Mouse (Mus musculus) embryonic facial prominence, embryonic 12.5 days (tissue): Measurements from ENCODE around the gene Ctu2. TPM values are rescaled to one million over a fixed set of nuclear protein-coding genes. Genes with fewer than 3 reads are reported as not detected.
A peak's percentile ranks its signal among the peaks of the same experiment; 100 is the strongest.

Source experiments
- ATAC-seq: fragments of 200-750 bp; cut with Nextera tagmentation; 2 replicates; pipeline ENCODE4 v1.8.0; 2017; ENCODE audit not compliant: insufficient number of reproducible peaks, insufficient read depth, low FRiP score, low TSS enrichment
- H3K27ac ChIP-seq: fragments of 300-500 bp; sonication (generic); 2 replicates; pipeline ENCODE4 v1.5.1; 2016; ENCODE audit warnings: mild to moderate bottlenecking
- H3K27me3 ChIP-seq: fragments of 300-500 bp; sonication (generic); 2 replicates; pipeline ENCODE4 v1.6.1; 2016; ENCODE audit warnings: mild to moderate bottlenecking, moderate library complexity
- H3K36me3 ChIP-seq: fragments of 300-500 bp; sonication (generic); 2 replicates; pipeline ENCODE4 v1.6.1; 2016; ENCODE audit warnings: mild to moderate bottlenecking
- H3K4me1 ChIP-seq: fragments of 300-500 bp; sonication (generic); 2 replicates; pipeline ENCODE4 v1.6.1; 2016
- H3K4me2 ChIP-seq: fragments of 300-500 bp; sonication (generic); replicated peaks from 2 replicates; pipeline ENCODE4 v1.6.1; 2016; ENCODE audit warnings: mild to moderate bottlenecking, moderate library complexity
- H3K4me3 ChIP-seq: fragments of 300-500 bp; sonication (generic); 2 replicates; pipeline ENCODE4 v1.5.1; 2016; ENCODE audit warnings: mild to moderate bottlenecking
- H3K9ac ChIP-seq: fragments of 300-500 bp; sonication (generic); 2 replicates; pipeline ENCODE4 v1.6.1; 2016; ENCODE audit warnings: mild to moderate bottlenecking, moderate library complexity
- H3K9me3 ChIP-seq: fragments of 300-500 bp; sonication (generic); 2 replicates; pipeline ENCODE4 v1.6.1; 2016; ENCODE audit warnings: mild to moderate bottlenecking, moderate library complexity
- WGBS: fragments of 180-500 bp; shearing (Covaris S2); methylation state at CpG from one replicate; pipeline ENCODE4 v1.1.7; 2016; 5-methylcytosine and 5-hydroxymethylcytosine counted together
- polyA plus RNA-seq: library from polyadenylated mRNA; unstranded; fragments of >200 nt; fragmentation: Nextera tagmentation; extraction: Ambion mirVana; gene quantifications from 2 replicates; pipeline ENCODE4 v1.2.1, GENCODE M21; 2016

Gene Ctu2
- polyA plus RNA-seq = 69.9 and 76.8 TPM in 2 replicates

GRCm38 (mm10) chr8:122475580-122476320 lies at the start of gene Ctu2, which contains the start of gene Rnf166:
TSS of gene Ctu2 (plus strand) at chr8:122476143.
TSS of gene Rnf166 (minus strand) at chr8:122476064.
- peaks cover 49% of the 10 kb centered on the region for H3K36me3 ChIP-seq
- peak within 1 kb of the TSS; percentile 96 for H3K4me3 ChIP-seq
- H3K9ac ChIP-seq = peak within 1 kb of the TSS; percentile 94
- H3K4me2 ChIP-seq = peak within 1 kb of the TSS; percentile 94
- ATAC-seq = peak; percentile 56
- peaks cover 21% of the 10 kb centered on the region for H3K4me1 ChIP-seq
- H3K27me3 ChIP-seq = no peaks in the 10 kb centered on the region
- under 1% methylated on average over 82 of the region's 103 CpGs for WGBS
- H3K27ac ChIP-seq = peak within 1 kb of the TSS; percentile 70
- no peaks in the 10 kb centered on the region for H3K9me3 ChIP-seq

GRCm38 (mm10) chr8:122426145-122426544 lies 49.8 kb upstream of the Ctu2 start:
- WGBS = 73% methylated on average over 9 of the region's 9 CpGs
- no peak overlapping the region for H3K4me3 ChIP-seq
- no peak for ATAC-seq
- H3K9ac ChIP-seq = no peak overlapping the region
- H3K9me3 ChIP-seq = no peaks in the 10 kb centered on the region
- no peak overlapping the region for H3K27ac ChIP-seq
- no peaks in the 10 kb centered on the region; the same call in 1 of the 2 replicates for H3K4me1 ChIP-seq
- no peaks in the 10 kb centered on the region for H3K27me3 ChIP-seq
- no peaks in the 10 kb centered on the region for H3K36me3 ChIP-seq
- H3K4me2 ChIP-seq = no peak overlapping the region

GRCm38 (mm10) chr8:122427607-122428006 lies 48.3 kb upstream of the Ctu2 start:
- WGBS = 92% methylated on average over 7 of the region's 7 CpGs
- Histone ChIP-seq H3K27me3 (no peaks in the 10 kb centered on the region), H3K4me1 (peaks cover 9% of the 10 kb centered on the region), H3K9me3 (no peaks in the 10 kb centered on the region), H3K9ac (no peak overlapping the region), H3K4me2 (no peak overlapping the region), H3K27ac (no peak overlapping the region), H3K4me3 (no peak overlapping the region), H3K36me3 (no peaks in the 10 kb centered on the region)
- ATAC-seq = no peak

- no peak for ATAC-seq
- no peak overlapping the region for H3K4me3 ChIP-seq
- H3K4me2 ChIP-seq = no peak overlapping the region
- no peaks in the 10 kb centered on the region for H3K9me3 ChIP-seq
- WGBS = 87% methylated on average over 9 of the region's 9 CpGs
- no peaks in the 10 kb centered on the region for H3K27me3 ChIP-seq
- no peak overlapping the region for H3K9ac ChIP-seq
- peaks cover 9% of the 10 kb centered on the region for H3K4me1 ChIP-seq
- no peak overlapping the region for H3K27ac ChIP-seq
- no peaks in the 10 kb centered on the region for H3K36me3 ChIP-seq
These were observed 47.8 kb upstream of the Ctu2 start for GRCm38 (mm10) chr8:122428163-122428562.

- no peaks in the 10 kb centered on the region for H3K9me3 ChIP-seq
- H3K27ac ChIP-seq = no peak overlapping the region
- no peak for ATAC-seq
- no peak overlapping the region for H3K4me2 ChIP-seq
- H3K27me3 ChIP-seq = no peaks in the 10 kb centered on the region
- H3K36me3 ChIP-seq = peaks cover 14% of the 10 kb centered on the region; the same call in 1 of the 2 replicates
- 83% methylated on average over 10 of the region's 10 CpGs for WGBS
- H3K4me3 ChIP-seq = no peak overlapping the region
- no peak overlapping the region for H3K9ac ChIP-seq
- H3K4me1 ChIP-seq = peaks cover 9% of the 10 kb centered on the region
These were observed 45.8 kb upstream of the Ctu2 start for GRCm38 (mm10) chr8:122430058-122430636.

GRCm38 (mm10) chr8:122430646-122431045 lies 45.3 kb upstream of the Ctu2 start:
- no peak overlapping the region for H3K4me2 ChIP-seq
- no peak for ATAC-seq
- peaks cover 9% of the 10 kb centered on the region for H3K4me1 ChIP-seq
- no peak overlapping the region for H3K9ac ChIP-seq
- WGBS = 89% methylated on average over 3 of the region's 3 CpGs
- no peaks in the 10 kb centered on the region for H3K27me3 ChIP-seq
- H3K4me3 ChIP-seq = no peak overlapping the region
- H3K36me3 ChIP-seq = peaks cover 19% of the 10 kb centered on the region
- H3K9me3 ChIP-seq = 0 out of 2 replicates have a peak, but pooled peaks cover 3% of the 10 kb centered on the region
- no peak overlapping the region for H3K27ac ChIP-seq

- no peaks in the 10 kb centered on the region for H3K27me3 ChIP-seq
- no peak for ATAC-seq
- H3K27ac ChIP-seq = no peak overlapping the region
- peaks cover 9% of the 10 kb centered on the region for H3K4me1 ChIP-seq
- H3K9me3 ChIP-seq = 0 out of 2 replicates have a peak, but pooled peaks cover 3% of the 10 kb centered on the region
- peaks cover 30% of the 10 kb centered on the region for H3K36me3 ChIP-seq
- peak overlapping the region; percentile 68 for H3K9ac ChIP-seq
- H3K4me2 ChIP-seq = peak overlapping the region; percentile 83
- peak overlapping the region; percentile 50 for H3K4me3 ChIP-seq
- 40% methylated on average over 18 of the region's 18 CpGs for WGBS
These were observed 44.1 kb upstream of the Ctu2 start for GRCm38 (mm10) chr8:122431694-122432442.

- Histone ChIP-seq H3K4me2 (peak within 1 kb of the TSS; percentile 83), H3K4me3 (peak within 1 kb of the TSS; percentile 50), H3K9me3 (0 out of 2 replicates have a peak, but pooled peaks cover 3% of the 10 kb centered on the region), H3K27me3 (no peaks in the 10 kb centered on the region), H3K4me1 (peaks cover 9% of the 10 kb centered on the region), H3K36me3 (peaks cover 36% of the 10 kb centered on the region), H3K9ac (peak within 1 kb of the TSS; percentile 68), H3K27ac (no peak within 1 kb of the TSS)
- peak; percentile 61; the same call in 1 of the 2 replicates for ATAC-seq
- 5% methylated on average over 45 of the region's 45 CpGs for WGBS
These were observed 43.3 kb upstream of the Ctu2 start, which contains the start of gene Cyba for GRCm38 (mm10) chr8:122432443-122433268. TSS of gene Cyba (minus strand) at chr8:122432930.

GRCm38 (mm10) chr8:122433269-122433905 lies 42.6 kb upstream of the Ctu2 start:
- H3K9me3 ChIP-seq = 0 out of 2 replicates have a peak, but pooled peaks cover 3% of the 10 kb centered on the region
- H3K27ac ChIP-seq = no peak overlapping the region
- H3K36me3 ChIP-seq = peaks cover 44% of the 10 kb centered on the region
- 74% methylated on average over 11 of the region's 11 CpGs for WGBS
- no peak overlapping the region for H3K4me3 ChIP-seq
- ATAC-seq = 0 out of 2 replicates have a peak, but pooled peaks have one; percentile 37
- peaks cover 9% of the 10 kb centered on the region for H3K4me1 ChIP-seq
- no peaks in the 10 kb centered on the region for H3K27me3 ChIP-seq
- H3K4me2 ChIP-seq = no peak overlapping the region
- H3K9ac ChIP-seq = no peak overlapping the region

- Histone ChIP-seq H3K9ac (no peak overlapping the region), H3K27me3 (no peaks in the 10 kb centered on the region), H3K36me3 (peaks cover 59% of the 10 kb centered on the region), H3K4me2 (no peak overlapping the region), H3K27ac (no peak overlapping the region), H3K4me3 (no peak overlapping the region), H3K9me3 (0 out of 2 replicates have a peak, but pooled peaks cover 3% of the 10 kb centered on the region), H3K4me1 (peaks cover 9% of the 10 kb centered on the region)
- no peak for ATAC-seq
- 91% methylated on average over 6 of the region's 6 CpGs for whole genome bisulfite sequencing
These were observed 40.6 kb upstream of the Ctu2 start for GRCm38 (mm10) chr8:122435375-122435774.
